Mouse (Mus musculus): ENCODE results near the gene Nicn1. TPM values are rescaled to one million over a fixed set of nuclear protein-coding genes. Genes with fewer than 3 reads are reported as not detected.

Gene Nicn1
- 4.3 to 9.3 TPM (median 6.5 TPM) in 4 replicates for total RNA-seq (2023)

DNA sequence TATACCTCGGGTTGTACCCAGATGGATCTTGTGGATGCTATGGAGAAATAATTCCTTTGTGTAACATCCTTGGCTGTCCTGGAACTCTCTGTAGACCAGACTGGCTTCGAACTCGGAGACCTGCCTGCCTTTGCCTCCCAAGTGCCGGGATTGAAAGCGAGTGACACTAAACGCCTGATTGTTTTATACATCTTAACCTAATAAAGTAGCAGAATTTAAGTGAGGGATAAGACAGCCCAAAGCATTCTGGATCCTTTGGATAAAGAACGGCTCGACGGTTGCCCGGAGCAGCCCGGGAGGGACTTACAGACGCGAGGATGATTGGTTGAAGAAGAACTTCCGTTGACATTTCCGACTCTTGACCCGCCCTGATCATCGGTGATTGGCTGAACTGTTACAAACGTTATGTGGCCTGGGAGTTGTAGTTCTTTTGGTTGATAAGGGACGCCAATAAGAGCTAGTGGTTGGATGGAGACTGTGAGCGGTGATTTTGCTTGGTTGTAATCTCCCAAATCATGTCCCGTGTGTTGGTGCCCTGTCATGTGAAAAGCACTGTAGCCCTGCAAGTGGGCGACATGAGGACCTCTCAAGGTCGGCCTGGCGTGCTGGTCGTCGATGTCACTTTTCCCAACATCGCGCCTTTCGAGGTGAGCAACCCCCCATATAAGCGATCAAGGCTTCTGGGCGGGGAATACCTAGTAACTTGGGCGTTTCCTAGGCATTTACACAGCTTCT lies at the start of gene Nicn1:
TSS of gene Nicn1 (plus strand) at position 414 of the 735 bp plus-strand sequence.

DNA sequence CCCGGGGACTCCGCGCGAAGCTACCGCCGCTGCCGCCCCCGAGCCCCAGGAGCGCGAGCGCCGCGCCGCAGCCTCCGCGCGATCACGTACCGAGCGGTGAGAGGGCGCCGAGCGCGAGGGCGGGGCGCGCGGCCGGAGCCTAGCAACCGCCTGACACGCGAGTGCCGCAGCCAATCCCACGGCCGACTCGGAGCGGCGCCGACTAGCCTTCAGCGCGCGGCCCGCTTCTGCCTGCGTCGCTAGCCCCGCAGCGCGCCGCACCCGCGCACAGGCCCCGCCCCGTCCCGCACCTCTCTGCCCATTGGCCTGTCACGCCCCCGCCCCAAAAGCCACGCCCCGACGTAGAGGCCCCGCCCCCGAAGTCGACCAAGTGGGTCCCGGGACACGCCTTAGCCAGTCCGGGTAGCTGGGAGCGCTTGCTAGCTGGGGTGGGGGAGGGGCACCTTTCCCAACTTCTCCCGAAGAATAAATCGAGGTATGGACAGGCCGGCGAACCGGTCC lies 26.5 kb upstream of the Nicn1 start, which contains the start of gene Dag1:
TSS of gene Dag1 (minus strand) at position 269 of the 501 bp plus-strand sequence.

DNA sequence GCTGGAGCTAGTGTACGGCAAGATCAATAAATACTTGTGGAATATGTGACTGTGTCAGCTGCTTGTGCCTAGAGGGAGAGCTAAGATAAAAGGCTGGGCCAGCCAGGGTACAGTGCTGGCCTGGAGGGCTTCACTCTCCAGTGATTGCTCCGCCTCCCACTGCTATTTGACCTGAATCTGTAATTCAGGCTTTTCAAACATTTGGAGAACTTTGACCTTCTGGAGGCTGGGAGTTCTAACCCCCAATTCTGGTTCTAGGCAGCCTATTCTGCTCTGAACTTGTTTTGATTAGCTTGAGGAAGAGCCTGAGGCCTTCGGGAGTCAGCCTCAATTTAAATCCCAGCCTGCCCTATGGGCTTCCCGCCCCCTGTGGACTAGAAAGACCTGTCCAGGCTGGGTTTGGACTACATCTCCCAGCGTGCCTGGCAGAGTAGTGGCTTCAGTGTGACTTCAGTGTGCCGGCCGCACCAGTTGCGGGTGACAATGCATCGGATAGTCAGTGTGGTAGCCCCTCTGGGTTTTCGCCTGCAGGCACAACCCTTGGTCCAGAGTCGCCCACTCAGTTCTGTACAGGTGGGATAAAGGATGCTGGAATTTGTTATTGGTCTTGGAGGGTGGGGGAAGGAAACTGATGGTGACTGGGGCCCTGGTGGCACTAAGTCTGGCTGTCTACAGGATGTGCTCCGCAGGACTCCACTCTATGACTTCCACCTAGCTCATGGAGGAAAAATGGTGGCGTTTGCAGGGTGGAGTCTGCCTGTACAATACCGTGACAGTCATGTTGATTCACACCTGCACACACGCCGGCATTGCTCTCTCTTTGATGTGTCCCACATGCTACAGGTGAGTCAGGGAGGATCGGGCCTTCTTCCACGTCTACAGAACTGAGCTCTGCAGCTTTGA lies 6.5 kb downstream of the Nicn1 start, which contains the start of gene Amt:
TSS of gene Amt (plus strand) at position 401 of the 903 bp plus-strand sequence.

DNA sequence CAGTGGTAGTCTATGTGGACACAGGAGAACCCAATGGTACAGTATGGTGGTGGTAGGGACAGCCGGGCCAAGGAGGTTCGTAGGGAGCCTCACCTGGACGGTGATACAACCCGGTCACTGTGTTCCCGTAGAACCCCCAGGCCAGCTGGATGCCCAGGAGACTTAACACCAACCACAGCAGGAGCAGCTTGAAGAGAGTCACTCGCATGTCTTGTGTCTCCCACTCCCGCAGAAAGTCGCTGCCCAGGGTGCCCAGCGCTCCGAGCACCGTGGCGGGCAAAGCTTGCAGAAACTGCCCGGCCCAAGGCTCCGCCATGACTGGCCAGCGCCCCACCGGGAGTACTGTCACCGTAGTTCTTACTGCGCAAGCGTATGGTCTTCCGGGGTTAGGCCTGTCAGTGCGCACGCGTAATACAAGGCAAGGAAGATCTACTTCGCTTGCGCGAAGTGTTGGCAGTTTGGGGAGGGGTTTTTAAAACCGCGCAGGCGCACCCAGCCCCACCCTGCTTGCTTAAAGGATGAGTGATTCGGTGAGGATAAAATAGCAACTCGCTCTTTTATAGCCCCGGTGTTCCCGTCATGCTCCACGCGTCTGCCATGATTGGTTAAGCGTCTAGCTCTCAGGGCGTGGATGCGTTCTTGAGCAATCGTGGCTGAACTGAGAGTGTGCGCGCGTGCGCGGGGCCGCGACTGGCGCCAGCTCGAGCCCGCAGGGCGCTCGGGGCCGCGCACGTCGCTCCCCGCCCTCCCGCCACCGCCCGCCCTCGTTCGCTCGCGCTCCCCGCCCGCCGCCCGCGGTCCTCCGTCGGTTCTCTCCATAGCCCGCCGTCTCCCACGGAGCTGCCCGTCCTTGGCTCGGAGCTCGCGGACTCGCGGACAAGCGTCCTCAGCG lies 15.6 kb downstream of the Nicn1 start, which contains the start of the genes Rhoa and Tcta:
TSS of gene Rhoa (plus strand) at position 501 of the 892 bp plus-strand sequence.
TSS of gene Tcta (minus strand) at position 532 of the 892 bp plus-strand sequence.

DNA sequence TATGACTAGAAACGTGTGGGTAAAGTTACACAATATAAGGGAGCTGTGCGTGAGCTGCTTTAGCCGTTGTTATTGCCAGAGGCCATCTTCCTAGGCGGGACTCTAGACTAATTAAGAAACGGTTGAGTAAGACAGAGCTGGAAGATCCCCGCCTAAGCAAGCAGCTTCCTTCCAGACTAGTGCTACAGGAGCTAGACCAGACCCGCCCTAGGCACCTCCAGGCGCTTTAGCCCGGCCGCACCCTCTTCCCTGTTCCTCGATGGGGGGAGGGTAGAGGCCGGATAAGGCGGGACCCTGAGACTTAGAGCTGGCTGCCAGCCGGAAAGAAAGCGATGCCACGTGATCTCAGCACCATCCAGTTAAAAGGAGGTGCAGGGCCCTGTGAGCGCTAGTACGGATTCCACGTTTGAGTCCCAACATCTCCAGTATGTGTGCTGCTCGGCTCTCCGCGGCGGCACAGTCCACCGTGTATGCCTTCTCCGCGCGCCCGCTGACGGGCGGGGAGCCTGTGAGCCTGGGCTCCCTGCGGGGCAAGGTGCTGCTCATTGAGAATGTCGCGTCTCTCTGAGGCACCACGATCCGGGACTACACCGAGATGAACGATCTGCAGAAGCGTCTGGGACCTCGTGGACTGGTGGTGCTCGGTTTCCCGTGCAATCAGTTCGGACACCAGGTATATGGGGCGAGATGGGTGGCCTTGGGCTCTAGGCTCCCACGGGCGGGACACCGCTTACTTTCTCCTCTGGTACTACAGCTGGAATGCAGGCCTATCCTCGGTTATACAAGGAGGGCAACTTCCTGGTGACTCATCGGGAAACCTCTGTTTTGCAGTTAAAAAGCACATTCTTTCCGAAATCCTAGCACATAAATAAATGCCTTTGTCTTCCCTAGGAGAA lies 48.9 kb downstream of the Nicn1 start, which contains the start of gene Gpx1:
TSS of gene Gpx1 (plus strand) at position 18 of the 896 bp plus-strand sequence.

Other genes starting within 250 kb of the Nicn1 start
- gene Gmppb, start 241.2 kb upstream of the Nicn1 start, total RNA-seq (2023) = 42.9 to 57.3 TPM (median 47.6 TPM) in 4 replicates
- gene Amigo3, start 237.3 kb upstream of the Nicn1 start, total RNA-seq (2023) = 14.6 to 19.0 TPM (median 16.8 TPM) in 4 replicates
- gene Mst1, start 210.0 kb upstream of the Nicn1 start, total RNA-seq (2023) = 0.26 to 1.1 TPM in 2 of 4 replicates, not detected in the others
- gene Rnf123, start 207.1 kb upstream of the Nicn1 start, total RNA-seq (2023) = 201 to 247 TPM (median 221 TPM) in 4 replicates
- 129 to 143 TPM (median 135 TPM) in 4 replicates for gene Apeh, start 195.8 kb upstream of the Nicn1 start, total RNA-seq (2023)
- gene Bsn, start 100.0 kb upstream of the Nicn1 start, total RNA-seq (2023) = 0.12 to 0.43 TPM (median 0.21 TPM) in 4 replicates
- gene Dag1, start 26.5 kb upstream of the Nicn1 start, total RNA-seq (2023) = 21.3 to 25.8 TPM (median 23.0 TPM) in 4 replicates
- gene Amt, start 6.4 kb downstream of the Nicn1 start, total RNA-seq (2023) = 1.5 to 2.8 TPM (median 1.7 TPM) in 4 replicates
- 459 to 484 TPM (median 482 TPM) in 4 replicates for gene Rhoa, start 15.7 kb downstream of the Nicn1 start, total RNA-seq (2023)
- 8.2 to 15.1 TPM (median 11.3 TPM) in 4 replicates for gene Tcta, start 15.7 kb downstream of the Nicn1 start, total RNA-seq (2023)
- gene Gpx1, start 48.5 kb downstream of the Nicn1 start, total RNA-seq (2023) = 310 to 331 TPM (median 320 TPM) in 4 replicates
- 176 to 184 TPM (median 183 TPM) in 4 replicates for gene Usp4, start 57.4 kb downstream of the Nicn1 start, total RNA-seq (2023)
- gene 1700102P08Rik, start 102.4 kb downstream of the Nicn1 start, total RNA-seq (2023) = 4.1 to 6.6 TPM (median 5.6 TPM) in 4 replicates
- gene Ccdc36, start 138.1 kb downstream of the Nicn1 start, total RNA-seq (2023) = not detected in 4 replicates
- not detected in 4 replicates for gene BC048562, start 146.1 kb downstream of the Nicn1 start, total RNA-seq (2023)
- gene Ccdc71, start 170.1 kb downstream of the Nicn1 start, total RNA-seq (2023) = 21.9 to 31.4 TPM (median 28.3 TPM) in 4 replicates
- 2.1 to 5.2 TPM (median 3.3 TPM) in 4 replicates for gene Klhdc8b, start 171.2 kb downstream of the Nicn1 start, total RNA-seq (2023)
- gene Lamb2, start 189.3 kb downstream of the Nicn1 start, total RNA-seq (2023) = 0.13 to 0.83 TPM (median 0.24 TPM) in 3 of 4 replicates, not detected in the other
- gene Usp19, start 200.2 kb downstream of the Nicn1 start, total RNA-seq (2023) = 287 to 325 TPM (median 308 TPM) in 4 replicates
- gene Qars, start 217.3 kb downstream of the Nicn1 start, total RNA-seq (2023) = 173 to 207 TPM (median 195 TPM) in 4 replicates
- 219 to 250 TPM (median 225 TPM) in 4 replicates for gene Qrich1, start 226.4 kb downstream of the Nicn1 start, total RNA-seq (2023)